Mouse (Mus musculus) lung, adult 2 months (tissue): ENCODE measurements at regions not wholly inside any gene's neighbourhood (a gene's known extent, or its start where the extent isn't known, plus 50 kb on each side); places are given as distances from the start of the nearest gene placed in this dataset.

Source experiments
- DNase-seq: peaks from one replicate; pipeline ENCODE4 v3.0.0; 2022
- H3K4me1 ChIP-seq: fragments of 200-500 bp; 2 replicates; pipeline ENCODE4 v1.6.1; 2011; ENCODE audit warnings: low read length; ENCODE audit not compliant: control insufficient read depth, insufficient read depth
- H3K4me3 ChIP-seq: fragments of 200-500 bp; replicated peaks from 2 replicates; pipeline ENCODE3; 2011; ENCODE audit warnings: low read depth, mild to moderate bottlenecking, control low read depth, low read length; ENCODE audit errors: extremely low read depth
- CTCF ChIP-seq: fragments of 200-500 bp; IDR thresholded peaks from 2 replicates; pipeline ENCODE4 v1.5.1; 2011; ENCODE audit warnings: mild to moderate bottlenecking, low read length, control low read depth; ENCODE audit not compliant: insufficient read depth
- POLR2A ChIP-seq: fragments of 200-500 bp; IDR thresholded peaks from 2 replicates; pipeline ENCODE4 v1.6.1; 2011; ENCODE audit warnings: low read depth, mild to moderate bottlenecking, control low read depth, low read length, borderline replicate concordance; ENCODE audit errors: extremely low read depth
- WGBS: fragments of 180-500 bp; shearing (Covaris S2); methylation state at CpG from one replicate; pipeline ENCODE4 v1.1.7; 2018; 5-methylcytosine and 5-hydroxymethylcytosine counted together

DNA sequence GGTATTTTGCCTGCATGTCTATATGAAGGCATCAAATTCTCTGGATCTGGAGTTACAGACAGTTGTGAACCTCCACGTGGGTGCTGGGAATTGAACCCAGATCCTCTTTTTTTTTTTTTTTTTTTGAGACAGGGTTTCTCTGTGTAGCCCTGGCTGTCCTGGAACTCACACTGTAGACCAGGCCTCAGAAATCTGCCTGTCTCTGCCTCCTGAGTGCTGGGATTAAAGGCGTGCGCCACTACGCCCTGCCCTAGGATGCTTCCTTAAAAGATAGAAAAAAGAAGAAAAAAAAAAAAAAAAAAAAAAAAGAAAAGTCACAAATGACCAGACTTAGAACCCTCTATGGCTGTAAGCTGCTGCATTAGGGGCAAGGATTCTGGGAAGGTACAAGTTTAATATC, 111.6 kb downstream of the Sox2 start:
- DNase-seq = no peak
- H3K4me3 ChIP-seq = no peak overlapping the region
- TF ChIP-seq POLR2A (no peak), CTCF (no peak)
- no peaks in the 10 kb centered on the region for H3K4me1 ChIP-seq
- 91% methylated on average over 4 of the region's 4 CpGs for WGBS

DNA sequence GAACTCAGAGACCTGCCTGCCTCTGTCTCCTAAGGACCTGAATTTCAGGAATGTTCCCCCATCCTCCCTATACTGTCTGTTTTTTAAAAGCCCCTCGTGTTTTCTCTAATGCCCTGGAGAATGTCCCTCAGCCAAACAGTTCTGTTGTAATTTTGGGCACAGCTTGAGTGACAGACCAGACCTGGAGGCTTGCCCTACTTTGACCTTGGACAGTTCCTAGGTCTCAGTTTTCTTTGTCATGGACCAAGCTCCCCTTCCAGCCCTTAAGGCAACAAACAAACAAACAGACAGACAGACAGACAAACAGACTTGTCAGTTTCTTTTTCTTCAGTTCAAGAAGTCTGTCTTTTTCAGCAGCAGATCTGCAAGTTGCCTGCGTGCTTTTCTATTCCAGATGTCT, 114.4 kb downstream of the Sox2 start:
- no peaks in the 10 kb centered on the region for H3K4me1 ChIP-seq
- H3K4me3 ChIP-seq = no peak overlapping the region
- 60% methylated on average over 2 of the region's 2 CpGs for WGBS
- TF ChIP-seq CTCF = no peak
- TF ChIP-seq POLR2A = no peak
- no peak for DNase-seq

DNA sequence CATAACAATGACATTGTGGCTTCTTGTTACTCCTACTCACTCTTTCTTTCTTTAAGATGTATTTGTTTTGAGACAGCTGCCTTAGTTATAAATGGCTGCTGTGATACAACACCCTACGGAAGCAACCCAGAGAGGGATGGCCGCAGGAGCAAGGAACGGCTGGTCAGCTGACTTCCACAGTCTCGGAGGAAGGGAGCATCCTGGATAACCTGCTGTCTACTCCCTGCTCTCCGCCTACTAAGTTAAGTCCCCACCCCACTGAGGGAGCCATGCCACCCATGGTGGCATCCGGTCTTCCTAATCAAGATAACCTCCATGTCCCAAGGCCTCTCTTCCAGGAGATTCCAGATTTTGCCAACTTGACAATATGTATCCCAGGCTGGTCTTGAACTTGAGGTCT, 114.9 kb downstream of the Sox2 start:
- no peak for TF ChIP-seq CTCF
- no peaks in the 10 kb centered on the region for H3K4me1 ChIP-seq
- WGBS = 80% methylated on average over 6 of the region's 6 CpGs
- no peak overlapping the region for H3K4me3 ChIP-seq
- no peak for DNase-seq

DNA sequence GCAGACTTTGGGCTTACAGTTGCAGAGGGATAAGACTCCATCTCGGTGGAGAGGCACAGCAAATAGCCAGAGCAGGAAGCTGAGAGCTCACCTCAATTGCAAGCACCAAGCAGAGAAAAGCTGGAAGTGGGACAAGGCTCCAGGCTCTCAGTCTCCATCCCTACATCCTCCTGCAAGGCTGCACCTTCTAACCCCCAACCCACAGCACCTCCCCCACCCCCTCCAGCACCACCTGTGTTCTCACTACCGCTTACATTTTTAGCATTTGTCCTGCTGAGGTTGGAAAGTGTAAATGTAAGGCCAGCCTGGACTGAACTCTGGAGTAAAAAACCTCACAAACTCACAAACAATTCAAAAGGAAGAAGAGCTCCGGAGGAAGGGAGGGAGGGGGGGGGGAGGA, 119.6 kb downstream of the Sox2 start:
- WGBS = 36% methylated on average over 2 of the region's 3 CpGs
- DNase-seq = no peak
- Histone ChIP-seq H3K4me3 (no peak overlapping the region), H3K4me1 (no peaks in the 10 kb centered on the region)
- TF ChIP-seq POLR2A (no peak), CTCF (no peak)

DNA sequence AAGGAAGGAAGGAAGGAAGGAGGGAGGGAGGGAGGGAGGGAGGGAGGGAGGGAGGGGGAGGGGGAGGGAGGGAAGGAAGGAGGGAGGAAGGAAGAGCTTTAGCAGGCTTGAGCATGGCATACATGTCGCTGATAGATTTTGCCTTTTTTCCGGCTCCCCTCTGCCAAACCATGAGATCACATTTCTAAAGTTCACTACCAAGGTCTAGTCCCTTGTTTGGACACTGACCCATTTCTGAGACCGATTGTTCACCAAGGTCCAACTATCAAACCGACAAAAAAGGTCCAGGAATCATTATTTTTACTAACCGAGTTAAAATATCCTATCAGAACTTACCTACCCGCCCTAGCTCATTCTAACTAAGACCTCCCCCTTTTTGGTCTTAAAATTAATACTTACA, 120.1 kb downstream of the Sox2 start:
- H3K4me1 ChIP-seq = no peaks in the 10 kb centered on the region
- H3K4me3 ChIP-seq = no peak overlapping the region
- TF ChIP-seq CTCF = no peak
- no peak for TF ChIP-seq POLR2A
- no peak for DNase-seq
- WGBS = 77% methylated on average over 6 of the region's 6 CpGs

DNA sequence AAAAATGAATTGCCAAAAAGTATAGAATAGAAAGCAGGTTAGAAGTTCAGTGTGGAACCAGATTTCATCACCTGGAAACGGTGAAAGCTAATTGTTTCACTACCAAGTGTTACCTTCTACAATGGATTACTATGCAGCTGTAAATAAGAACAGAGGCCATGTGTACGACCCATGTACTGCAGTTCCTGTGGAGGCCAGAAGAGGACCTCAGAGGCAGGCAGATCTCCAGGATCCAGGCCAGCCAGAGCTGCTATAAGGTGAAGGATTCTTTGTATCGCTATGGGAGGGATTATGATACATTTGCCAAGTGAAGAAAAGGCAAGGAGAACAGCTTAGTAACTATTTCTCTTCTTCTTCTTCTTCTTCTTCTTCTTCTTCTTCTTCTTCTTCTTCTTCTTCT, 121.8 kb downstream of the Sox2 start:
- TF ChIP-seq POLR2A (no peak), CTCF (no peak)
- no peak overlapping the region for H3K4me3 ChIP-seq
- WGBS = 84% methylated on average over 3 of the region's 3 CpGs
- no peaks in the 10 kb centered on the region for H3K4me1 ChIP-seq
- DNase-seq = no peak

DNA sequence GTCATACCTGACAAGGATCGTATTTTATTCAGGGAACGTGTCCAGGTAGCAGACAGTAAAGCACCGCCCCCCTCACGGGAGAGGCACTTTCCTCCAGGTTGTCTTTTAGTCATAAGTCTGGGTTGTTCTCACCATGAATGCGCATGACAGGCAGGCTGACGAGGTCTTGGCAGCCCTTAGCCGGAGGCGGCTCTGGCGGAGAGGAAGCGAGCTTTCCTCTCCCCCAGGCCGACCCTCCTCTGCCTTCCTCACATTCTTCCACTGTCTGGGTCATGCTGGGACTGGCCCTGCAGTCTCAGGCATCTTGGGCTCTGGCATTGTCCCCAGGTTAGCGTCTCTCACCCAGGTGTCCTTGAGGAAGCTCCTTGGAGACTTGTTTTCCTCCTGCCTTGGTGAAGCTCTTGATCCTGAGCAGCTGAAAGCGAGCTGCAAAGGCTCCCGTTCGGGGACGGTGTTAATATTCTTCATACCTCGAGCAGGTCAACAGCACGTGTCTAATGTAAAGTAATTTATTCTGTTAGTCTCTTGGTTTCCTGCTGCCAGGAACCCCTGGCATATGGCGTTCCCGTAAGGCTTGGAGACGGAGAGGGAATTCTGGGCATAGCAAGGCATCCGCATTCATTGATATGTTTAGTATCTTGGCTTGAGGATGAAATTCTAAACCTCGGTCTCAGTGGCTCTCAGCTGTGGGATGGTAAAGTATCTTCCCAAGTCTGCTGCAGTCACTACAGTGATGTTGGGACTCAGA, 123.6 kb downstream of the Sox2 start:
- DNase-seq = no peak
- WGBS = 27% methylated on average over 23 of the region's 23 CpGs
- Histone ChIP-seq H3K4me1 (no peaks in the 10 kb centered on the region), H3K4me3 (no peak overlapping the region)
- TF ChIP-seq CTCF (no peak), POLR2A (no peak)

DNA sequence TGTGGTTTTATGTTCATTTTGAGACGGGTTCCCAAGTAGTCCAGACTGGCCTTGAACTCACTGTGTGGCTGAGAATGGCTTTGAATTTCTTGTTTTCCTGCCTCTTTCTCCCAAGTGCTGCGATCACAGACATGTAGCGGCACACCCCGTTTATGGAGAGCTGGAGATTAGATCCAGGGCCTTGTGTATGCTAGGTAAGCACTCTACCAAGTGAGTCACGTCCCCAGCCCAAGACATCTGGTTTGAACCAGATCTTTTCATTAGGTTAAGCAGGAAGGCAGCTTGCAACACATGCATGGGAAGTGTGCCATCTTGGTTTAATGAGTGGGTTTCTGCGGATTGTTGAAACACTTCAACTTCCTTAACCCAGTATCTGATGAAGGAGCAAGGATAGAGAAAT, 131.6 kb downstream of the Sox2 start:
- H3K4me3 ChIP-seq = no peak overlapping the region
- DNase-seq = no peak
- 72% methylated on average over 6 of the region's 6 CpGs for WGBS
- H3K4me1 ChIP-seq = no peaks in the 10 kb centered on the region
- TF ChIP-seq POLR2A = no peak
- TF ChIP-seq CTCF = no peak

DNA sequence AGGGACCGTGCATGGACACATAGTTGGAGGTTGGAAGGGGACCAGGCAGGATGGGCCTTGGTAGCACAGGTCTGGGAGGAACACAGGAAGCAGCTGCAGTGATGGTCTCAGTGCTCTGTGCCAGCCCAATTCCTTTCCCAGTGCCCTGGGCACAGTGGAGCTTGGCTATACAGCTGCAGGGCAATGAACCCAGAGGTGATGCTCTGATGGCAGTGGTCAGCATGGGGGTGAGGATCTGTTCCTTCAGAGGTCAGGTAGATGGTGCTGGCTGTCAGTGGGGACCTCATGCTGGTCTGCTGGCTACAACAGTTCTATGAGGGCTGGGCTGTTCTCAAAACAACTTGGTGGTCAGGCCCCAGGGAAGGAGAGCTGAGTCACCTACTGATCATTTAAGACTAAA, 133.2 kb downstream of the Sox2 start:
- 83% methylated on average over 1 of the region's 1 CpGs for WGBS
- DNase-seq = no peak
- TF ChIP-seq CTCF (no peak), POLR2A (no peak)
- Histone ChIP-seq H3K4me1 (no peaks in the 10 kb centered on the region), H3K4me3 (no peak overlapping the region)

DNA sequence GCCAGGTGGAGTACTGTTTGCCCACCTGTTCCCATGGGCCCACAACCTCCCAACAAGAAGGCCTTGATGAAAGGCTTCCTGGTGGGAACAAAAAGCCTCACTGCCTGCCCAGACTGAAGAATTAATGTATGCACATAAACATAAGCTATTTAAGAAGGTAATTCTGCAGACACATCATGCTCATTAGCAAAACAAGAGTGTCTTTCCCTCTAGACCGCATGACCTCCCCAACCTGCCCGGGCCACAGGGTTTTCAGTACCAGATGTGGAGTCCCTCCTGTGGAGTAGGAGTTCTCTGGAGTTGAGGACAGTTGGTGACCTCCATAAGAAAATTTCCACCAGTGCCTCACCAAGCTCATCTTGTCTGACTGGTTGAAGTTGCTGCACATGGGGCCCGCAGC, 137.0 kb downstream of the Sox2 start:
- 86% methylated on average over 3 of the region's 3 CpGs for WGBS
- Histone ChIP-seq H3K4me3 (no peak overlapping the region), H3K4me1 (no peaks in the 10 kb centered on the region)
- no peak for DNase-seq
- TF ChIP-seq CTCF = no peak
- TF ChIP-seq POLR2A = no peak
